Mouse (Mus musculus) erythroblast, embryonic 14.5 days (primary cell): ENCODE results near the gene Mindy3.

Source experiments
- GATA1 ChIP-seq: IDR thresholded peaks from 2 replicates; pipeline ENCODE4 v1.6.1; 2012; ENCODE audit warnings: low read length, inconsistent platforms, mixed read lengths
- TAL1 ChIP-seq: IDR thresholded peaks from 3 replicates; pipeline ENCODE4 v1.6.1; 2012; ENCODE audit warnings: low read length, inconsistent platforms, mixed read lengths

DNA sequence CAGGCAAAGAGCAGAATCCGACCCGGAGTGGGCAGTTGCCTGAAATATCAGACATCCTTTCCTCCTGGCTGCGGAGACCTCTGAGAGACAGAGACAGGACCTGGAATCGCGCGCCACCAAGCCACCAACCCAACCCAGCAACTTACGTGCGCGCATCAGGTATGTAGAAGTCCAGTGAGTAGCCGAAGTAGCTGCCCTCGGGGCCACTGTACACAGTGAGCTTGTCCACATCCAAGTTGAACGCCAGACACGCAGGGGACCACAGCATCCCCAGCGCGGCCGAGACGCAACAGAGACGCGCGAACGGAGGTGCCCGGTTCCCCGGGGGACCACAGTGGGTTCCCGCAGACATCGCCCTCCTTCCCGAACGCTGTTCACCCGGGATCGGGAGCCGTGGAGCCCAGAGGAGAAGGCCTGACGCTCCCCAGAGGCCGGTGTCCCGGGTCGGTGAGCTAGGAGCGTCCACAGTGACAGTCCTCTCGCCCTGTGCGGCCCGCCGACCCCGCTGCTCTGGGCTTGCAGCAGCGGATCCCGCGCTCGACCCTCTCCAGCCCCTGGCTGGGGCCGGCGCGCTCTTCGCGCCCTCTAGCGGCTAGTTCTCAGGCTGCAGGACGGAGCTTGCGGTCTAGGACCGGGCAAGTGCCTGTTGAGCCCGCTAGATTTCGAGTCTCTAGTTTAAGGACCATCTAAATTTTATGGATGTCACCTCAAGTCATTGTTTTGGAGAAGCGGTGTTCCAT is 117.7 kb downstream of the Mindy3 start, which contains the start of gene Itga8:
- no peak for TF ChIP-seq TAL1
- TF ChIP-seq GATA1 = no peak
